Mouse (Mus musculus): ENCODE data around the gene Nap1l2.
"Not testable (repeated sequence)": the region's sequence is repeated elsewhere in the genome, so short reads cannot be mapped to it uniquely, and the experiment has no call there.

Nap1l2 gene

DNA sequence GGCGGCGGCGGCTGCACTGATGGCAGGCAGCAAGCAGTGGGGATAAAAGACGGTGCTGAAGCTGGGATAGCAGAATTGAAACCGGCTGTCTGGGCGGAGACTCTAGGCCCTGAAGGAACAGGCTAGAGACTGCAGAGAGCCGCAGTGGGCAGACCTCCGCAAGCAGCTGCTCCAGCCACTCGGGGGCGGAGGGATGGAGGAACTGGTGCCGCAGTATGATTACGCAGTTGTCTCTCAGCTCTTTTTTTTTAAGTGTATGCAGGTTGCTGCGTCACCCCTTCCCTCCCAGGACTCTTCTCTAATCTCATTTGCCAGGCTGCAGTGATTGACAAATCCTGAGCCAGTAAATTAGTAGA, at the start of gene Nap1l2:
Nap1l2 (minus strand) TSS at position 210 of the 356 bp plus-strand sequence.
- DNase-seq (ENCODE audit: low spot score in 2 of 2) = peak; percentile 82 to 92

DNA sequence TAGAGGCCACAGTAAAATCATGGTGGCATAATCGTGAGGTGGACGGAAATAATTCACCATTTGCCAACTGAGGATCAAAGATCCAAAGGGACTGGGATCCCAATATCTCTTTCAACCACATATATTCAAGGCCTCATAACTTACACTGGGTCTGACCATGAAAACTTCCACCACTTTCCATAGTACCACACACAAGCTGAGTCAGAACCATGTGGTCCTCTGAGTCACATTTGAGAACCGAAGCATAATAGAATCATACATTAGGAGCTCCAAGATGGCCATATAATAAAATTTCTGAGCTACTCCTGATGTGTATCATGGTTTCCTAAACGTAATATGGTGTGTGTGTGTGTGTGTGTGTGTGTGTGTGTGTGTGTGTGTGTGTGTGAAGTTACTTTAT, 28.8 kb upstream of the Nap1l2 start:
- no peak for DNase-seq (ENCODE audit: low spot score in 2 of 2)

DNA sequence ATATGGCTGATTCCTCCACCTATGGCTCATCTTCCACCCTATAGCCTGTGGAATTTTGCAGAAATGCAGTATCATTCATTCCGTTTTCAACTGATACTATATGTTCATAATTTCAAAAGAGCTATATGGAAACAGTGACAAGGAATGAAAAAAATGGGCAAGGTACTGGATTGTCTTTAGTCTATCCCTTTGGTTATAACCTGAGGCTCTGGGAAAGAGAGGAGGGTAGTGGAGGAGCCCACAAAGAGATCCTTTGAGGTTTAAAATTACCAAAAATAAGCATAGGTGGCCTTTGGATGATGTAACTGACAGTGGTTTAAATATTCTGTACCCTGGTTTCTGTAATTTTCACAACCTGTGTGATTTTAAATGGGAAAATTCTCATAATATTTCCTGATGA, 389 bp upstream of the Nap1l2 start:
- no peak for DNase-seq (ENCODE audit: low spot score in 2 of 2)

DNA sequence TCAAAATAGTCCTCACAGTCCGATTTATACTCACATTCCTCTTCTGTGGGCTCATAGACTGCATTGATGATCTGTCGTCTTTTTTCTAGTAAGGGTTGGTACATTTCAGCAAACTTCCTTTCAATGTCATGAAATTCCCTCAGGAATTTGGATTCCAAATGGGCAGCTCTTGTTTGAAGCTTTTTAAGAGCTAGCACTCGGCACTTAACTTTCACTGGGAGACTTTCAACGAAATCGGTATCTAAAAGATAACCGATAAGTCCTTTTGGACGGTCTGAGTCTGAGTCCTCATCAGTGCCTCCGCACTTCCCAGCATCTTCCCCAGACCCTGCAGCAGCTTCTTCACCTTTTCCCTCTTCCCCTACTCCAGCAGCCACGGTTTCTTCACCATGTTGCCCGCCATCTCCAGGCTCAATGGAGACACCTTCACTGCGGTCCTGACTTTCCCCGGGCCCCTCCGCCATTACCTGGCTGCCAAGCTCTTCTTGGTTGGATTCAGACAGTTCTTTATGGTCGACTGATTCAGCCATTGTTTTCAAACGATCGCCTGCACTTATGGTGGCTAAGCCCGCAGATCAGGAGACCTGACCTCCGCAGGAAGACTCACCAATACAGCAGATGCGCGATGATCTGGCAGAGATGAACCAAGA, 534 bp downstream of the Nap1l2 start:
- DNase-seq (ENCODE audit: low spot score in 2 of 2) = no peak

DNA sequence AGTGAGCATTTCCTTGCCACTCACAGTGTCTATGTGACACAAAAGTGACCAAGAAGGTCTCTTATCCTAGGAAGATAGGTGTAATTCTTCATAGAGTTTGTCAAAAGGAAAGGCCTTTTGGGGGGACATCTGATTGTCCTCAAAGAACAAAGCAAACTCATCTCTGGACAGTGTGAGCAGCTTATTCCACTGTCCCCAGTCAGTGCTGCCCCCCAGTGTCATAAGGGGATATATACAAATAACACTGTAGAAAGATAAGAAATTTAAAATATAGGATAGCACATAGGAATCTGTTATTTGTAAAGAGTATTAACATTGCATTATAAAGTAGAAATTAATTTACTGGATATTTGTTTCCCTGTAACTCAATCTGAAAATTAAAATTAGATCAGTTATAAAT, 2.9 kb downstream of the Nap1l2 start:
- no peak for DNase-seq (ENCODE audit: low spot score in 2 of 2)

DNA sequence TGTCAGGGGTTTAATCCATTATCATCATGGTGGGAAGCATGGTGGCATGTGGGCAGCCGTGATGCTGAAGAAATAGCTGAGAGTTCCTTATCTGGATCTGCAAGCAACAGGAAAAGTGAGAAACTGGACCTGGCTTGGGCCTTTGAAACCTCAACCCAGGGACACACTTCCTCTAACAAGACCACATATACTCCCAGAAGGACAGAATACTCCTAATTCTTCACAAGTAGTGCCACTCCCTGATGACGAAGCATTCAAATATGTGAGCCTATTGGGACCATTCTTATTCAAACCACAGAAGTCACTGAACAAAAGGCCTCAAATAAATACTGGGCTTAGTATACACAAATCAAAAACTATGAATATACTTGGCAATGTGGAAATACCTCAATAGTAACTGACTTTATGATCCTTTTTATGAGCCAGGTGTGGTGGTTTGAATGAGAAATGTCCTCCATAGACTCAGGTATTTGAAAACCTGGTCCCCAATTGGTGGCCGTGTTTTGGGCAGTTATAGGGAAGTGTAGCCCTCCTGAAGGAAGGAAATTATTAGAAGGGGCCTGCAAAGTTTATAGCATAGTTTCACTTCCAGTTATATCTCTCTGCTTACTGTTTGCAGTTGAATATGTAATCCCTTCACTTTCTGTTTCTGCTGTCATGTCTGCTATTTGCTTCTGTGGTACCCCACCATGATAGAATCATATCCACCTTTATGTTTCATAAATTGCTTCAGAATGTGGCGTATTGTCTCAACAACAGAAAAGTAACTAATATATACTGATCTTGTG, 6.5 kb downstream of the Nap1l2 start:
- no peak for DNase-seq (ENCODE audit: low spot score in 2 of 2)

DNA sequence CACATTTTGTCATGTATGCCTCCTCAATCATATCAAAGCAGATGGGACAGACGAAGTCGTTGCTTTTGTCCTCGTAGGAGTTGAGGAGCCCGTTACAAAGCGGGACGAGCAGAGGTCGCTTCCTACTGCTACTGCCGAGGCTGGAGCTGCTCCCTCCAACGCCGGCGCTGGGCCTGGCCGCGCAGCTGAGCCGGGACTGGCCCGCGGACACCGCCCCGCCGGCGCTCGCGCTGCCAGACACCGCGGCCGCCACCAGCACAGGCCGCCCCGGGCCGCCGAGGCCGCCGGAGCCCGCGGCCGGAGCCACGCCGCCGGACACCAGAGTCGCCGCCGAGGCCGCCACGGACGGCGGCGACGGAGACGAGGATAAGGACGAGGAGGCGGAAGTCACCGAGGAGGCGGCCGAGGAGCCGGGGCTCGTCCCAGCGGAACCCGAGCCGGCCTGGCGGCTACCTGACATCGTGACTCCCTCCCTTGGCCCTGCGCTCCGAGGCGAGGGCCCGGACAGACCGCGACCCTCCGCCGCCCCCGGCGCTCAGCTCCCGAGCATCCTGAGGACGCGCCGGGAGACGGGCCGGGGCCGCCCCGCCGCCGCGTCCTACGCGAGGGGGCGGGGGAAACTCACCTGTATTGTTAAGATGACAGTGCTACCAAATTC, 21.4 kb downstream of the Nap1l2 start:
- not testable (repeated sequence) for DNase-seq (ENCODE audit: low spot score in 2 of 2)

DNA sequence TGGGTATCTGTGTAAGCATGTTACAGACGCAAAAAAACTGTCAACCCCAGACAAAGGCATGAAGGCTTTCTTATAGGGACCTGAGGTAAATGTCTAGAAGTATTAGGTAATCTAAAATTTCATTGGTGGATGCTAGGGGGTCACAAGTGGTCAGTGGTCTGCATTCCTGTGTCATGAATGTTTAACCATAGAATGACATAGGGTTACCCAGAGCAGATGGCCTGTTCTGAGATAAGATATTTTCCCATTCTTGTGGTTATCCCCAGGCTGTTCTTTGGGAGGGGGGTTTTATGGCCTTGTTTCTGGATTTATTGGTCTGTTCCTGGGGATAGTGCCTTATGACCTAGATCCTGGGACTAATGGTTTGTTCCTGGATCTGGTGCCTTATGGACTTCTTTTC, 30.3 kb downstream of the Nap1l2 start:
- no peak for DNase-seq (ENCODE audit: low spot score in 2 of 2)

DNA sequence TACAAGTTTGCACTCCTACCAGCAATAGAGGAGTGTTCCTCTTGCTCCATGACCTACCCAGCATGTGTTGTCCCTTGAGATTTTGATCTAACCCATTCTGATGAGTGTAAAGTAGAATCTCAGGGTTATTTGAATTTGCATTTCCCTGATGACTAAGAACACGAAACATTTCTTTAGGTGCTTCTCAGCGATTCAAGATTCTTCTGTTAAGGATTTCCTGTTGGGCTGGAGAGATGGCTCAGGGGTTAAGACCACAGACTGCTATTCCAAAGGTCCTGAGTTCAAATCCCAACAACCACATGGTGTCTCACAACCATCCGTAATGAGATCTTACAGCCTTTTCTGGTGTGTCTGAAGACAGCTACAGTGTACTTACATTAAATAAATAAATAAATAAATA, 47.9 kb downstream of the Nap1l2 start:
- DNase-seq (ENCODE audit: low spot score in 2 of 2) = no peak
